Mouse (Mus musculus): ENCODE measurements at regions not wholly inside any gene's neighbourhood (a gene's known extent, or its start where the extent isn't known, plus 50 kb on each side); places are given as distances from the start of the nearest gene placed in this dataset.
A peak's percentile ranks its signal among the peaks of the same experiment; 100 is the strongest.

- DNase-seq (ENCODE audit: extremely low spot score) = no peak
Observed at GRCm38 (mm10) chr16:30158184-30158583, 94.0 kb downstream of the Hes1 start.

- no peak for DNase-seq (ENCODE audit: extremely low spot score)
Observed at GRCm38 (mm10) chr16:30160399-30160798, 96.2 kb downstream of the Hes1 start.

- no peak for DNase-seq (ENCODE audit: extremely low spot score)
Observed at GRCm38 (mm10) chr16:30163303-30163702, 99.1 kb downstream of the Hes1 start.

GRCm38 (mm10) chr16:30165667-30166180 lies 101.5 kb downstream of the Hes1 start:
- DNase-seq (ENCODE audit: extremely low spot score) = no peak

- DNase-seq (ENCODE audit: extremely low spot score) = no peak
Observed at GRCm38 (mm10) chr16:30171381-30172079, 95.8 kb downstream of the Cpn2 start.

- no peak for DNase-seq (ENCODE audit: extremely low spot score)
Observed at GRCm38 (mm10) chr16:30172136-30172731, 95.1 kb downstream of the Cpn2 start.

- peak; percentile 60 for DNase-seq (ENCODE audit: extremely low spot score)
Observed at GRCm38 (mm10) chr16:30172798-30173202, 94.5 kb downstream of the Cpn2 start.

GRCm38 (mm10) chr16:30173953-30174874 lies 93.1 kb downstream of the Cpn2 start:
- DNase-seq (ENCODE audit: extremely low spot score) = no peak

- no peak for DNase-seq (ENCODE audit: extremely low spot score)
Observed at GRCm38 (mm10) chr16:30176306-30176705, 91.0 kb downstream of the Cpn2 start.

GRCm38 (mm10) chr16:30177769-30178168 lies 89.5 kb downstream of the Cpn2 start:
- no peak for DNase-seq (ENCODE audit: extremely low spot score)

- DNase-seq (ENCODE audit: extremely low spot score) = no peak
Observed at GRCm38 (mm10) chr16:30178596-30178995, 88.7 kb downstream of the Cpn2 start.

GRCm38 (mm10) chr16:30179504-30179976 lies 87.8 kb downstream of the Cpn2 start:
- DNase-seq (ENCODE audit: extremely low spot score) = no peak

GRCm38 (mm10) chr16:30181116-30181515 lies 86.2 kb downstream of the Cpn2 start:
- DNase-seq (ENCODE audit: extremely low spot score) = no peak

- DNase-seq (ENCODE audit: extremely low spot score) = no peak
Observed at GRCm38 (mm10) chr16:30184591-30185265, 82.6 kb downstream of the Cpn2 start.

GRCm38 (mm10) chr16:30185707-30186106 lies 81.6 kb downstream of the Cpn2 start:
- no peak for DNase-seq (ENCODE audit: extremely low spot score)

GRCm38 (mm10) chr16:30186201-30186700 lies 81.0 kb downstream of the Cpn2 start:
- no peak for DNase-seq (ENCODE audit: extremely low spot score)

GRCm38 (mm10) chr16:30186701-30187270 lies 80.5 kb downstream of the Cpn2 start:
- no peak for DNase-seq (ENCODE audit: extremely low spot score)

GRCm38 (mm10) chr16:30187400-30187799 lies 79.9 kb downstream of the Cpn2 start:
- no peak for DNase-seq (ENCODE audit: extremely low spot score)

- peak; percentile 89 for DNase-seq (ENCODE audit: extremely low spot score)
Observed at GRCm38 (mm10) chr16:30187907-30188414, 79.3 kb downstream of the Cpn2 start.

- DNase-seq (ENCODE audit: extremely low spot score) = no peak
Observed at GRCm38 (mm10) chr16:30188769-30189430, 78.4 kb downstream of the Cpn2 start.

All from embryo, embryonic 9.5 days (tissue).